Mouse (Mus musculus): ENCODE results near the gene 2010300C02Rik.

GRCm38 (mm10) chr1:37641361-37641760 lies 78.5 kb downstream of the 2010300C02Rik start:
- TF ChIP-seq CTCF (IDR thresholded peaks at IDR 0.05; ENCODE audit: low read depth) (no peak), EP300 (optimal IDR thresholded peaks at IDR 0.05) (no peak)

Measured in stomach, postnatal 0 days (tissue).